Mouse (Mus musculus) ES-E14 (cell line): ENCODE data around the gene Nipbl. TPM values are rescaled to one million over a fixed set of nuclear protein-coding genes. Genes with fewer than 3 reads are reported as not detected.
"Not testable (repeated sequence)": the region's sequence is repeated elsewhere in the genome, so short reads cannot be mapped to it uniquely, and the experiment has no call there.

ENCODE experiments used
- DNase-seq: peaks from one replicate; pipeline ENCODE4 v3.0.0-alpha.2; 2013; ENCODE audit warnings: low read depth, low spot score
- H3K27ac ChIP-seq: 2 replicates; pipeline ENCODE4 v1.5.1; 2012; ENCODE audit warnings: low read depth, mild to moderate bottlenecking, low read length, moderate library complexity, mixed read lengths; ENCODE audit not compliant: poor library complexity, insufficient read depth, severe bottlenecking
- H3K36me3 ChIP-seq: 2 replicates; pipeline ENCODE4 v1.6.1; 2012; ENCODE audit warnings: mild to moderate bottlenecking, low read length, moderate library complexity, mixed read lengths; ENCODE audit not compliant: control insufficient read depth, poor library complexity, insufficient read depth, severe bottlenecking
- H3K4me1 ChIP-seq, 2 experiments: fragments of 150-350 bp in 1 of 2; sonication (generic) in 1 of 2; 2 replicates each; pipeline ENCODE4 v1.6.1; 2012; ENCODE audit warnings: low read length in 2 of 2, mild to moderate bottlenecking in 1 of 2, mixed read lengths in 1 of 2; ENCODE audit not compliant: control insufficient read depth in 2 of 2, insufficient read depth in 2 of 2, poor library complexity in 1 of 2
- H3K4me3 ChIP-seq, 2 experiments: fragments of 150-350 bp in 1 of 2; sonication (generic) in 1 of 2; 2 replicates each; pipeline ENCODE4 v1.5.1; 2012; ENCODE audit warnings: low read length in 2 of 2, low read depth in 1 of 2, mild to moderate bottlenecking in 1 of 2, mixed read lengths in 1 of 2; ENCODE audit not compliant: insufficient read depth in 1 of 2, poor library complexity in 1 of 2, severe bottlenecking in 1 of 2
- H3K9ac ChIP-seq: 2 replicates; pipeline ENCODE4 v1.6.1; 2012; ENCODE audit warnings: low read depth, mild to moderate bottlenecking, low read length, mixed read lengths; ENCODE audit not compliant: poor library complexity, insufficient read depth, severe bottlenecking
- H3K9me3 ChIP-seq: fragments of 150-350 bp; sonication (generic); 2 replicates; pipeline ENCODE4 v1.6.1; 2012; ENCODE audit warnings: low read depth, mild to moderate bottlenecking, low read length; ENCODE audit not compliant: control insufficient read depth, insufficient read depth
- CHD2 ChIP-seq: IDR thresholded peaks from 2 replicates; pipeline ENCODE4 v1.6.1; 2014; ENCODE audit warnings: mild to moderate bottlenecking, low read depth, low read length, inconsistent platforms
- HCFC1 ChIP-seq: IDR thresholded peaks from 2 replicates; pipeline ENCODE4 v1.6.1; 2012; ENCODE audit warnings: low read length, inconsistent platforms, borderline replicate concordance; ENCODE audit not compliant: insufficient read depth
- MAFK ChIP-seq: IDR thresholded peaks from 2 replicates; pipeline ENCODE4 v1.6.1; 2014; ENCODE audit warnings: mild to moderate bottlenecking, low read depth, low read length, inconsistent platforms; ENCODE audit not compliant: insufficient read depth
- ZC3H11A ChIP-seq: IDR thresholded peaks from 2 replicates; pipeline ENCODE4 v1.6.1; 2012; ENCODE audit warnings: low read depth, mild to moderate bottlenecking, inconsistent platforms, low read length, borderline replicate concordance
- ZNF384 ChIP-seq: IDR thresholded peaks from 2 replicates; pipeline ENCODE4 v1.6.1; 2012; ENCODE audit warnings: low read depth, low read length, inconsistent platforms
- in situ Hi-C, 2 experiments: fragments of 600-800 bp; cut with MboI; formaldehyde crosslinking; loops; one replicate each; pipeline ENCODE4 v1.15.1; 2025; ENCODE audit warnings: low sequenced_read_pairs in 2 of 2, inconsistent platforms in 1 of 2; ENCODE audit not compliant: unreplicated experiment in 2 of 2
- total RNA-seq: library from RNA; depleted of rRNA; stranded (reverse); fragments of 300-350 nt; gene quantifications from 2 replicates; pipeline ENCODE4 v1.2.3, GENCODE M21; 2012

The Nipbl gene
- total RNA-seq, 1 experiment, result 35.1 TPM

DNA sequence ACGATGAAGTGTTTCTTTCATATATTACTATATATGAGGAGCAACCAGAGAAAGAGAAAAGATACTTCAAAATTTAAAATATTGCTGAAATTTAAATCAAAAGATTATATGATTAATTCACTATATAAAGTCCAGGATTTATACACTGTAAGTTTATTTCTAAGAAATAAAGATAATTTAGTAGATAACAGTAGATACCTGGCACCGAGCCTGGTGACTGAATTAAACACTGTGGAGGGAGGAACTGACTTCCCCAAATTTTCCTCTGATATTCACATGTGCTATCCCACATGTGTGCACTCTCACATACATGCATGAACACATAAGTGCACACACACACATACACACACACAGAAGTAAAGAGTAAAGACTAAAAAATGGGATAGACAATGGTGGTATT lies 162.1 kb downstream of the Nipbl start:
- no peak for DNase-seq
- Histone ChIP-seq H3K9ac (no peak overlapping the region), H3K4me3 (no peak overlapping the region), H3K27ac (no peak overlapping the region), H3K4me1 (0 out of 4 replicates have a peak, but pooled peaks cover 0 to 2% of the 10 kb centered on the region in 2 experiments), H3K36me3 (no peaks in the 10 kb centered on the region), H3K9me3 (no peaks in the 10 kb centered on the region)
- TF ChIP-seq ZNF384, result no peak
- no peak for TF ChIP-seq MAFK
- TF ChIP-seq CHD2, result no peak
- TF ChIP-seq ZC3H11A, result no peak
- no peak for TF ChIP-seq HCFC1
- in situ Hi-C loops, result no loop called here

DNA sequence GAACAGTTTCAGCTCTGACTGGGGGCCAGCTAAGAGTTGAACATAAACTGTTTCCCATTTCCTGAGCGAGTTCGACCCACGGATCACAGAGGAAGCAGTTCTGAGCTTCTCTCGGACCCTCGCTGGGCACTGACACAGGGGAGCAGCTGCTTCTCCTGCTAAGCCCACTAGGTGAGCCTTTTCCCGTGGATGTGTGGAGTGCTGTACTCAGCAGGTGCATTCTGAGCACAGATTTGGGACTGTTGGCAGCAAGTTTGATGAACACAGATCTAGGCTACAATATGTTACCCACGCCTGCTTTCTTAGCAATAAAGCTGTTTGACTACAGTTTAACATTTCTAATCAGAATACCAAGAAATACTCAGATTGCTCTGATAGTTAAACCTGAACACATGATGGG lies 162.6 kb downstream of the Nipbl start:
- H3K36me3 ChIP-seq, result no peaks in the 10 kb centered on the region
- no peaks in the 10 kb centered on the region for H3K9me3 ChIP-seq
- TF ChIP-seq CHD2 (no peak), ZNF384 (no peak), ZC3H11A (no peak)
- no peak overlapping the region for H3K4me3 ChIP-seq
- in situ Hi-C loops, result no loop called here
- no peak overlapping the region for H3K27ac ChIP-seq
- no peak overlapping the region for H3K9ac ChIP-seq
- DNase-seq, result no peak
- 0 out of 4 replicates have a peak, but pooled peaks cover 0 to 2% of the 10 kb centered on the region in 2 experiments for H3K4me1 ChIP-seq

DNA sequence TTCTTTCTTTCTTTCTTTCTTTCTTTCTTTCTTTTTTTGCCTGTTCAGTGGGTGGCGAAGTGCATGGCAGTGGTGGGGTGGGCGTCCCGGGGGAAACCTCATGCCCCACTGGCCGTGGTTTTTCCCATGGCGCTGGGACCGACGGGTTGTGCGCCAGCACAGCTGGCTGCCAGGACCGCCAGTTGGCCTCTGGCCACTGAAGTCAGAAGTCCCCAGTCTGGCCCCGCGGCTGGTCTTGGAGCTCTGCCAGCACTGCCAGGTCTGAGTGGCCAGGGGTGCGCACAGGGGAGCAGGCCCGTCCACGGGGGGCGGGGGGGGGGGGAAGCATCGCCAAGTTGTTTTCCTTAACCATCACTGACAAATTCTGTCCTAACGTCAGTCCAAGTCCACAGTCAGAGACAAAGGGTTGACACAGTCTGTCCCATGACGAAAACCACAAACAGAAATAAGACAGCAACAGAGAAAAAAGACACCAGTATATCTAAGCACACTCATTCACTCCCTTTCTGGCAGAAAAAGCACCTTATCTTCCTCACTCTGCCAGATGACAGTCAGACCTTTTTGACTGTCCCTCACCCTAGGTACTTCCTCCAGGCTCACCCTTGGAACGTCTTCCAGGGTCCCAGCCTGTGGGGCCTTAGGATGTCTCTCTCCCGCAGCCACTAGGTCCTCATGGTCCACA lies 164.2 kb downstream of the Nipbl start:
- Histone ChIP-seq H3K27ac (no peak overlapping the region), H3K9me3 (no peaks in the 10 kb centered on the region), H3K9ac (no peak overlapping the region), H3K4me1 (0 out of 4 replicates have a peak, but pooled peaks cover 0 to 2% of the 10 kb centered on the region in 2 experiments), H3K36me3 (no peaks in the 10 kb centered on the region), H3K4me3 (peak overlapping the region in 1 of 2 experiments; percentile 40; a peak in 2 of 4 replicates)
- DNase-seq, result no peak
- in situ Hi-C loops, result no loop called here
- TF ChIP-seq ZNF384 (no peak), HCFC1 (no peak)

DNA sequence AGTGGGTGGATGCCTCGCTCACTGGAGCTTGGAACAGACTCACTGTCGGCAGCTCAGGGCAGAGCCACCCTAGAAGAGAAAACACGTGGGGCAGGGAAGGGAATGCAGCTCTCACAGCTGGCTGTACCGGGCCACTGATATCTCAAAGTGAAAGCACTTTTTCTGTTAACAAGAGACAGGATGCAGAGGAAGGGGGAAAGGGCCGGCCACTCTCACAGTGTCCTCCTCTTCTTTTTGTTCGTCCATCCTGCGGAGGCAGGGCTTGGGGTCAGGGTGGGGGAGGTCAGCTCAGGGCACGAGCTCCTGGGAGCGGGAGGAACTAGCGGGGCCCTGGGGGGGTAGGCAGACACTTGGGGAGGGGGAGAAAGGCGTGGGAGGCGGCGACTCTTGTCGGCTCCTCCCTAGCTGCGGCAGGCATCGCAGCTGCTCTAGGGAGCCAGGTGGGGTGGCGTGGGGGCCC lies 164.9 kb downstream of the Nipbl start:
- peak overlapping the region in 1 of 2 experiments; percentile 40; a peak in 1 of 4 replicates for H3K4me3 ChIP-seq
- in situ Hi-C loops, result no loop called here
- peak overlapping the region; percentile 38; the same call in 1 of the 2 replicates for H3K9ac ChIP-seq
- no peak for TF ChIP-seq HCFC1
- TF ChIP-seq CHD2, result no peak
- no peak for TF ChIP-seq ZNF384
- TF ChIP-seq MAFK, result no peak
- TF ChIP-seq ZC3H11A, result no peak
- H3K36me3 ChIP-seq, result no peaks in the 10 kb centered on the region; the same call in 1 of the 2 replicates
- no peak for DNase-seq
- H3K4me1 ChIP-seq, result 0 out of 4 replicates have a peak, but pooled peaks cover 0 to 2% of the 10 kb centered on the region in 2 experiments
- H3K27ac ChIP-seq, result 0 out of 2 replicates have a peak overlapping the region, but pooled peaks have one; percentile 12
- no peaks in the 10 kb centered on the region for H3K9me3 ChIP-seq

DNA sequence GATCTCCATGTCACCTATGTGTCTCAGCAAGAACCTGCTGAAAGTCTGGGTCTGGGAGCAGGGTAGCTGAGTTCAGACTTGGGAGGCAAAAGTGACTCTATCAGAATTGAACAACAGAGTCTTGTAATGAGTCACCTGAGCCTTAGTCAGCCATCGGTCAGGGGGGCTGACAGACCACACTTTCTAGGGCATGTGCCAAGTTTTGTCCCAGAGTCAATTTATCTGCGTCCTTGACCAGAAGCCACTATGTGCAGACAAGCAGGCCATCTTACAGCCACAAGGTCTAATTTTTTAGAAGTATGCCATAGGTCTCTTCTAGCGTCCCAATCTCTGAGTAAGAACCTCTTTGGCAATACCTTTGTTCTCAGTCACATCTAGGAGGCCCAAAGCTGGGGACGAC lies 166.3 kb downstream of the Nipbl start:
- H3K27ac ChIP-seq, H3K4me3 ChIP-seq, H3K9me3 ChIP-seq, H3K9ac ChIP-seq, H3K36me3 ChIP-seq, in situ Hi-C loops, H3K4me1 ChIP-seq, DNase-seq: not testable (repeated sequence)
